7 mouse cellular contexts compared by ENCODE assay signal in genomic region chr5:33274953-33275454, GRCm38 (mm10). TPM values are rescaled to one million over a fixed set of nuclear protein-coding genes. Genes with fewer than 3 reads are reported as not detected.
A peak's percentile ranks its signal among the peaks of the same experiment; 100 is the strongest.
DNase-seq lines count a peak whose midpoint lies in the region; ATAC-seq and TF ChIP-seq lines count a peak whose summit lies in the region.

Gene Ctbp1, minus strand, starts transcription at chr5:33274994.

- H3K4me2 ChIP-seq in embryonic facial prominence, embryonic 12.5 days (replicated peaks), result peak within 1 kb of the TSS; percentile 87
- H3K4me2 ChIP-seq in limb, embryonic 12.5 days, result peak within 1 kb of the TSS; percentile 96
- H3K4me2 ChIP-seq in midbrain, embryonic 15.5 days, result peak within 1 kb of the TSS; percentile 89

- peak; percentile 92 for DNase-seq in adrenal gland, postnatal 25 days
- peak; percentile 92 to 95 for DNase-seq in heart, adult 18-20 months
- peak; percentile 96 for DNase-seq in kidney, adult 2 months
- DNase-seq in spleen, adult 2 months (ENCODE audit: low read depth in 1 of 2, low spot score in 2 of 2), result peak; percentile 81 to 86

- no peak for TF ChIP-seq POLR2A in kidney, adult 2 months (IDR thresholded peaks at IDR 0.05; ENCODE audit: low read depth, low read length)
- TF ChIP-seq POLR2A in spleen, adult 2 months (IDR thresholded peaks at IDR 0.05; ENCODE audit: low read depth, low read length), result no peak; the same call in 1 of the 2 replicates

- peak; percentile 89 for ATAC-seq in embryonic facial prominence, embryonic 12.5 days (ENCODE audit: insufficient number of reproducible peaks, insufficient read depth, low FRiP score, low TSS enrichment)
- ATAC-seq in limb, embryonic 12.5 days (ENCODE audit: insufficient number of reproducible peaks, insufficient read depth, low FRiP score, low TSS enrichment, low read depth), result peak; percentile 86
- peak; percentile 90 for ATAC-seq in midbrain, embryonic 15.5 days (replicated peaks)

- TF ChIP-seq CTCF in kidney, adult 2 months (conservative IDR thresholded peaks at IDR 0.05; ENCODE audit: insufficient read depth, insufficient read length, low read depth, low read length), result peak; percentile 49
- TF ChIP-seq CTCF in spleen, adult 2 months (IDR thresholded peaks at IDR 0.05; ENCODE audit: extremely low read depth, insufficient read depth, insufficient read length, insufficient replicate concordance), result no peak

- WGBS in embryonic facial prominence, embryonic 12.5 days, result under 1% methylated on average over 41 of the region's 57 CpGs
- WGBS in kidney, adult 2 months, result 2% methylated on average over 57 of the region's 57 CpGs
- WGBS in limb, embryonic 12.5 days, result 0% methylated on average over 39 of the region's 57 CpGs
- WGBS in midbrain, embryonic 15.5 days, result under 1% methylated on average over 47 of the region's 57 CpGs
- under 1% methylated on average over 57 of the region's 57 CpGs for WGBS in spleen, adult 2 months

- peaks cover 16% of the 10 kb centered on the region; the same call in 1 of the 2 replicates for H3K36me3 ChIP-seq in embryonic facial prominence, embryonic 12.5 days
- H3K36me3 ChIP-seq in kidney, adult 2 months (ENCODE audit: control insufficient read depth, insufficient read depth, low read length), result no peaks in the 10 kb centered on the region
- H3K36me3 ChIP-seq in limb, embryonic 12.5 days, result peaks cover 25% of the 10 kb centered on the region
- no peaks in the 10 kb centered on the region for H3K36me3 ChIP-seq in midbrain, embryonic 15.5 days (replicated peaks)
- no peaks in the 10 kb centered on the region for H3K36me3 ChIP-seq in spleen, adult 2 months (ENCODE audit: control insufficient read depth, insufficient read depth, low read length)

- peak within 1 kb of the TSS; percentile 94 for H3K27ac ChIP-seq in embryonic facial prominence, embryonic 12.5 days
- peak within 1 kb of the TSS; percentile 89 for H3K27ac ChIP-seq in kidney, adult 2 months (ENCODE audit: insufficient read depth, low read depth, low read length)
- H3K27ac ChIP-seq in limb, embryonic 12.5 days, result peak within 1 kb of the TSS; percentile 94
- peak within 1 kb of the TSS; percentile 100 for H3K27ac ChIP-seq in midbrain, embryonic 15.5 days
- H3K27ac ChIP-seq in spleen, adult 2 months (ENCODE audit: insufficient read depth, low read length), result peak within 1 kb of the TSS; percentile 97

- no peaks in the 10 kb centered on the region for H3K27me3 ChIP-seq in embryonic facial prominence, embryonic 12.5 days
- no peaks in the 10 kb centered on the region for H3K27me3 ChIP-seq in kidney, adult 2 months (replicated peaks; ENCODE audit: control insufficient read depth, insufficient read depth, low read length)
- no peaks in the 10 kb centered on the region for H3K27me3 ChIP-seq in limb, embryonic 12.5 days
- H3K27me3 ChIP-seq in midbrain, embryonic 15.5 days (replicated peaks), result no peaks in the 10 kb centered on the region
- H3K27me3 ChIP-seq in spleen, adult 2 months (ENCODE audit: control insufficient read depth, insufficient read depth, low read length), result no peaks in the 10 kb centered on the region

- H3K4me1 ChIP-seq in embryonic facial prominence, embryonic 12.5 days, result peaks cover 27% of the 10 kb centered on the region
- peaks cover 24% of the 10 kb centered on the region for H3K4me1 ChIP-seq in kidney, adult 2 months (ENCODE audit: control insufficient read depth, insufficient read depth, low read length)
- peaks cover 31% of the 10 kb centered on the region for H3K4me1 ChIP-seq in limb, embryonic 12.5 days (replicated peaks)
- peaks cover 41% of the 10 kb centered on the region for H3K4me1 ChIP-seq in midbrain, embryonic 15.5 days
- H3K4me1 ChIP-seq in spleen, adult 2 months (ENCODE audit: control insufficient read depth, insufficient read depth, insufficient read length), result no peaks in the 10 kb centered on the region; the same call in 1 of the 2 replicates

- H3K9ac ChIP-seq in embryonic facial prominence, embryonic 12.5 days, result peak within 1 kb of the TSS; percentile 87
- H3K9ac ChIP-seq in limb, embryonic 12.5 days (replicated peaks), result peak within 1 kb of the TSS; percentile 93
- peak within 1 kb of the TSS; percentile 95 for H3K9ac ChIP-seq in midbrain, embryonic 15.5 days

- peak within 1 kb of the TSS; percentile 83 for H3K4me3 ChIP-seq in embryonic facial prominence, embryonic 12.5 days
- peak within 1 kb of the TSS; percentile 87 for H3K4me3 ChIP-seq in kidney, adult 2 months (ENCODE audit: insufficient read depth, low read depth, low read length)
- H3K4me3 ChIP-seq in limb, embryonic 12.5 days (replicated peaks), result peak within 1 kb of the TSS; percentile 78
- H3K4me3 ChIP-seq in midbrain, embryonic 15.5 days, result peak within 1 kb of the TSS; percentile 66
- peak within 1 kb of the TSS; percentile 96 for H3K4me3 ChIP-seq in spleen, adult 2 months (ENCODE audit: extremely low read depth, insufficient read depth, insufficient read length)

- H3K9me3 ChIP-seq in embryonic facial prominence, embryonic 12.5 days, result no peaks in the 10 kb centered on the region
- no peaks in the 10 kb centered on the region for H3K9me3 ChIP-seq in limb, embryonic 12.5 days
- no peaks in the 10 kb centered on the region for H3K9me3 ChIP-seq in midbrain, embryonic 15.5 days

RNA-seq across cellular contexts. Expression of gene Ctbp1, which starts in this region (rescaled TPM):
- total RNA-seq in adrenal gland, postnatal 25 days (2021), result 222 and 223 TPM in 2 replicates
- 418 and 438 TPM in 2 replicates for polyA plus RNA-seq in embryonic facial prominence, embryonic 12.5 days (2016; fragmentation: Nextera tagmentation; extraction: Ambion mirVana)
- 100 to 1,000 TPM; 216 to 232 TPM for total RNA-seq in heart, adult 18-20 months (2021)
- 209 and 253 TPM in 2 replicates for polyA plus RNA-seq in kidney, adult 2 months (2012; rRNA removed)
- 427 and 439 TPM in 2 replicates for polyA plus RNA-seq in limb, embryonic 12.5 days (2016; fragmentation: Nextera tagmentation; extraction: Ambion mirVana)
- polyA plus RNA-seq in midbrain, embryonic 15.5 days (2015; fragmentation: Nextera tagmentation; extraction: Ambion mirVana), result 545 and 591 TPM in 2 replicates
- 346 and 410 TPM in 2 replicates for polyA plus RNA-seq in spleen, adult 2 months (2012; rRNA removed)

Comparison
In these comparisons a context has a peak if more than half of its experiments do, and no peak if none do; other contexts are left out.
1. Peak in every context shown above with its lines: DNase-seq, ATAC-seq, H3K4me3 ChIP-seq and H3K27ac ChIP-seq.